Comparison of ENCODE assay signal across 8 mouse cellular contexts in the genomic region with DNA sequence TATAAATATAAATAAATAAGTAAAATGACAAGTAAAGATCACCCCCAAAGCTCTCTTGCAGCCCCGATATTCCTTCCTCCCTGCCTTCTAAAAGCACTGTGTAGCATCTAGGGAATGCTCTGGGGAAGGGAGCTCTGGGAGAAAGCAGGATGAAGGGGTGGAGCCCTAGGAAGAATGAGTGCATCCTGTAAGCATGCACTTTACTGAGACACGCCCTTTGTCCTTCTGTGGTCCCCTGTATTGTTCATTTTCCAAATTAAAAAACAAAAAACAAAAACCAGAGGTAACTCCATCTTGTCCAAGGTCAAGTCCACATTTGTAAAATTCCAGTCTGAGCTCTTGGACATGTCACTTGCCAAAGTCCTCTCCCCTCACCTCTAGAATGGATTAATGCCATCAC. TPM values are rescaled to one million over a fixed set of nuclear protein-coding genes. Genes with fewer than 3 reads are reported as not detected.
DNase-seq lines count a peak whose midpoint lies in the region; ATAC-seq and TF ChIP-seq lines count a peak whose summit lies in the region.

No protein-coding gene starts in this region.

- WGBS in cerebellum, adult 2 months, result 68% methylated on average over 2 of the region's 2 CpGs
- 79% methylated on average over 2 of the region's 2 CpGs for WGBS in spleen, adult 2 months
- 66% methylated on average over 2 of the region's 2 CpGs for WGBS in liver, embryonic 12.5 days (ENCODE audit: insufficient replicate concordance)

- TF ChIP-seq CTCF in cerebellum, adult 2 months (IDR thresholded peaks at IDR 0.05; ENCODE audit: borderline replicate concordance, insufficient read depth, low read depth, low read length), result no peak
- TF ChIP-seq CTCF in spleen, adult 2 months (IDR thresholded peaks at IDR 0.05; ENCODE audit: extremely low read depth, insufficient read depth, insufficient read length, insufficient replicate concordance), result no peak

- ATAC-seq in liver, embryonic 12.5 days, result no peak

- peaks cover 22% of the 10 kb centered on the region for H3K36me3 ChIP-seq in spleen, adult 2 months (ENCODE audit: control insufficient read depth, insufficient read depth, low read length)
- peaks cover 51% of the 10 kb centered on the region for H3K36me3 ChIP-seq in liver, embryonic 12.5 days

- H3K9ac ChIP-seq in liver, embryonic 12.5 days, result peak overlapping the region; percentile 82

- H3K4me2 ChIP-seq in liver, embryonic 12.5 days, result peak overlapping the region; percentile 90

- TF ChIP-seq POLR2A in cerebellum, adult 2 months (IDR thresholded peaks at IDR 0.05; ENCODE audit: borderline replicate concordance, insufficient read depth, low read length), result no peak
- TF ChIP-seq POLR2A in spleen, adult 2 months (IDR thresholded peaks at IDR 0.05; ENCODE audit: low read depth, low read length), result no peak

- peaks cover 3% of the 10 kb centered on the region; the same call in 1 of the 2 replicates for H3K4me1 ChIP-seq in cerebellum, adult 2 months (ENCODE audit: control insufficient read depth, insufficient read depth, low read length)
- peaks cover 7% of the 10 kb centered on the region for H3K4me1 ChIP-seq in spleen, adult 2 months (ENCODE audit: control insufficient read depth, insufficient read depth, insufficient read length)
- H3K4me1 ChIP-seq in liver, embryonic 12.5 days, result peaks cover 42% of the 10 kb centered on the region

- DNase-seq in cerebellum, adult 2 months, result no peak
- DNase-seq in cerebellum, adult 9-11 months, result no peak
- DNase-seq in spleen, adult 2 months (ENCODE audit: low read depth in 1 of 2, low spot score in 2 of 2), result no peak
- DNase-seq in spleen, postnatal 14 days (ENCODE audit: low spot score in 2 of 2), result no peak
- no peak for DNase-seq in urinary bladder, postnatal 10 days (ENCODE audit: low spot score)
- no peak for DNase-seq in gastrocnemius, postnatal 10 days
- DNase-seq in spleen, postnatal 4 days (ENCODE audit: low spot score in 2 of 2), result no peak

- H3K9me3 ChIP-seq in liver, embryonic 12.5 days (replicated peaks), result no peaks in the 10 kb centered on the region

- H3K27me3 ChIP-seq in cerebellum, adult 2 months (ENCODE audit: control insufficient read depth, insufficient read depth, low read length), result no peaks in the 10 kb centered on the region
- H3K27me3 ChIP-seq in spleen, adult 2 months (ENCODE audit: control insufficient read depth, insufficient read depth, low read length), result no peaks in the 10 kb centered on the region
- H3K27me3 ChIP-seq in liver, embryonic 12.5 days (replicated peaks), result no peaks in the 10 kb centered on the region

- H3K4me3 ChIP-seq in cerebellum, adult 2 months (replicated peaks; ENCODE audit: insufficient read depth, low read depth, low read length), result peak overlapping the region; percentile 94
- peak overlapping the region; percentile 34; the same call in 1 of the 2 replicates for H3K4me3 ChIP-seq in spleen, adult 2 months (ENCODE audit: extremely low read depth, insufficient read depth, insufficient read length)
- H3K4me3 ChIP-seq in liver, embryonic 12.5 days, result peak overlapping the region; percentile 89

- peak overlapping the region; percentile 28; the same call in 1 of the 2 replicates for H3K27ac ChIP-seq in cerebellum, adult 2 months (ENCODE audit: insufficient read depth, low read length)
- H3K27ac ChIP-seq in spleen, adult 2 months (ENCODE audit: insufficient read depth, low read length), result no peak overlapping the region
- peak overlapping the region; percentile 99; the same call in 1 of the 2 replicates for H3K27ac ChIP-seq in liver, embryonic 12.5 days

RNA-seq across cellular contexts. Expression of gene Otub1, which starts 1.2 kb away (rescaled TPM):
- 234 and 248 TPM in 2 replicates for polyA plus RNA-seq in cerebellum, adult 2 months (2012; rRNA removed)
- polyA plus RNA-seq in spleen, adult 2 months (2012; rRNA removed), result 64.3 and 81.9 TPM in 2 replicates
- 85.0 and 85.2 TPM in 2 replicates for polyA plus RNA-seq in liver, embryonic 12.5 days (2016; fragmentation: Nextera tagmentation; extraction: Ambion mirVana)
- total RNA-seq in gastrocnemius, postnatal 10 days (2021), result 10 to 100 TPM; 63.2 to 67.3 TPM

RNA-seq across cellular contexts. Expression of gene Cox8a, which starts 12.5 kb away (rescaled TPM):
- 1,171 and 1,228 TPM in 2 replicates for polyA plus RNA-seq in cerebellum, adult 2 months (2012; rRNA removed)
- polyA plus RNA-seq in spleen, adult 2 months (2012; rRNA removed), result 636 and 1,081 TPM in 2 replicates
- 915 and 936 TPM in 2 replicates for polyA plus RNA-seq in liver, embryonic 12.5 days (2016; fragmentation: Nextera tagmentation; extraction: Ambion mirVana)
- total RNA-seq in gastrocnemius, postnatal 10 days (2021), result 100 to 1,000 TPM; 275 to 315 TPM

RNA-seq across cellular contexts. Expression of gene Naa40, which starts 36.1 kb away (rescaled TPM):
- polyA plus RNA-seq in cerebellum, adult 2 months (2012; rRNA removed), result 44.8 and 46.2 TPM in 2 replicates
- 20.5 and 25.1 TPM in 2 replicates for polyA plus RNA-seq in spleen, adult 2 months (2012; rRNA removed)
- 42.0 and 44.8 TPM in 2 replicates for polyA plus RNA-seq in liver, embryonic 12.5 days (2016; fragmentation: Nextera tagmentation; extraction: Ambion mirVana)
- 10 to 100 TPM; 12.5 to 15.9 TPM for total RNA-seq in gastrocnemius, postnatal 10 days (2021)

Comparison
In these comparisons a context has a peak if more than half of its experiments do, and no peak if none do; other contexts are left out.
1. H3K4me3 ChIP-seq: peak in every context shown above with its lines; median percentile 94 in cerebellum, adult 2 months; 89 in liver, embryonic 12.5 days; 34 in spleen, adult 2 months.